Mouse (Mus musculus): Measurements from ENCODE around the gene Prl7a1.

DNA sequence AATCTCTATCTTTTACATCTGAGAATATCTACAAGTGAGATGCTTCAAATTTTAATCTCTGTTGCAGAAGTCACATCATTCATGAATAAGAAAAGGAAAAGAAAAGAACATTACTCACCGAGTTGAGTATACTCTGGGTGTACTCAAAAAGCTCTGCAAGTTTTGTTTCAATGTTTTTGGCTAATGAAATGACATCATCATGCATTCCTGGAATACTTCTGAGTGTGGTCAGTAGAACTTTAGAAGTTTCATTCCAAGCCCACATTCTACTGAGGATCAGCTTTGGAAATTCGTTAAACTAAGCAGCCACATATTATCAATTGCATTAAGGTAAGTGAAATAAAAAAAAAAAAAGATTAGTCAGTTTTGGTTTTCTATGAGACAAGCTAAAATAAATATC is 18.5 kb upstream of the Prl7a1 start:
- no peak for TF ChIP-seq CTCF (IDR thresholded peaks at IDR 0.05)
- TF ChIP-seq EP300 (IDR thresholded peaks at IDR 0.05) = peak; percentile 39; the same call in 1 of the 2 replicates

All from lung, postnatal 0 days (tissue).